Mouse (Mus musculus) kidney, adult 2 months (tissue): ENCODE measurements around the gene Try10.
"Not testable (repeated sequence)": the region's sequence is repeated elsewhere in the genome, so short reads cannot be mapped to it uniquely, and the experiment has no call there.

ENCODE experiments used
- CTCF ChIP-seq: fragments of 200-500 bp; conservative IDR thresholded peaks from 2 replicates; pipeline ENCODE4 v1.5.1; 2011; ENCODE audit warnings: low read depth, mild to moderate bottlenecking, control low read depth, low read length, moderate library complexity, mixed read lengths; ENCODE audit not compliant: insufficient read depth, insufficient read length
- POLR2A ChIP-seq: fragments of 200-500 bp; IDR thresholded peaks from one replicate; pipeline ENCODE4 v1.6.1; 2011; ENCODE audit warnings: low read depth, low read length, control low read depth

DNA sequence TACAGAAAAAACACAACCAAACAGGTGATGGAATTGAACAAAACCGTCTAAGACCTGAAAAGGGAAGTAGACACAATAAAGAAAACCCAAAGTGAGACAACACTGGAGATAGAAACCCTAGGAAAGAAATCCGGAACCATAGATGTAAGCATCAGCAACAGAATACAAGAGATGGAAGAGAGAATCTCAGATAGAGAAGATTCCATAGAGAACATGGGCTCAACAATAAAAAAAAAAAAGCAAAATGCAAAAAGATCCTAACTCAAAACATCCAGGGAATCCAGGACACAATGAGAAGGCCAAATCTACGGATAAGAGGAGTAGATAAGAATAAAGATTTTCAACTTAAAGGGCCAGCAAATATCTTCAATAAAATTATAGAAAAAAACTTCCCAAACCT is 37.2 kb upstream of the Try10 start, which contains the start of gene Try5:
- not testable (repeated sequence) for TF ChIP-seq CTCF, POLR2A
